Mouse (Mus musculus): ENCODE results near the gene Alpk1. TPM values are rescaled to one million over a fixed set of nuclear protein-coding genes. Genes with fewer than 3 reads are reported as not detected.

Gene Alpk1
- polyA plus RNA-seq, 1 experiment from 2014 or later = 0.82 TPM

GRCm38 (mm10) chr3:127764541-127764940 is 15.8 kb downstream of the Alpk1 start:
- Histone ChIP-seq H3K27ac (ENCODE audit: low read length) (no peak overlapping the region), H3K9me3 (ENCODE audit: low read length) (no peaks in the 10 kb centered on the region), H3K9ac (replicated peaks; ENCODE audit: low read depth) (no peak overlapping the region), H3K4me3 (ENCODE audit: low read depth, low read length) (no peak overlapping the region), H3K27me3 (replicated peaks; ENCODE audit: insufficient read depth, low read length) (no peaks in the 10 kb centered on the region), H3K4me1 (ENCODE audit: insufficient read depth, low read depth, low read length) (no peaks in the 10 kb centered on the region), H3K4me2 (replicated peaks; ENCODE audit: low read depth, low read length) (no peak overlapping the region), H3K36me3 (ENCODE audit: insufficient read depth, low read length) (no peaks in the 10 kb centered on the region)
- DNase-seq (ENCODE audit: low spot score) (no peak), ATAC-seq (no peak)
- WGBS = 59% methylated on average over 5 of the region's 5 CpGs
- TF ChIP-seq EP300 (IDR thresholded peaks at IDR 0.05) = no peak
- TF ChIP-seq CTCF (IDR thresholded peaks at IDR 0.05) = peak; percentile 35

GRCm38 (mm10) chr3:127763076-127763612 is 17.2 kb downstream of the Alpk1 start:
- Histone ChIP-seq H3K27ac (ENCODE audit: low read length) (no peak overlapping the region), H3K9me3 (ENCODE audit: low read length) (no peaks in the 10 kb centered on the region), H3K4me1 (ENCODE audit: insufficient read depth, low read depth, low read length) (no peaks in the 10 kb centered on the region), H3K4me3 (ENCODE audit: low read depth, low read length) (no peak overlapping the region), H3K4me2 (replicated peaks; ENCODE audit: low read depth, low read length) (0 out of 2 replicates have a peak overlapping the region, but pooled peaks have one; percentile 5), H3K36me3 (ENCODE audit: insufficient read depth, low read length) (no peaks in the 10 kb centered on the region), H3K27me3 (replicated peaks; ENCODE audit: insufficient read depth, low read length) (no peaks in the 10 kb centered on the region), H3K9ac (replicated peaks; ENCODE audit: low read depth) (no peak overlapping the region)
- no peak for TF ChIP-seq EP300 (IDR thresholded peaks at IDR 0.05)
- TF ChIP-seq CTCF (IDR thresholded peaks at IDR 0.05) = peak; percentile 89
- ATAC-seq (peak; percentile 65), DNase-seq (ENCODE audit: low spot score) (peak; percentile 92)
- WGBS = 18% methylated on average over 7 of the region's 7 CpGs

GRCm38 (mm10) chr3:127762403-127762802 is 17.9 kb downstream of the Alpk1 start:
- Histone ChIP-seq H3K4me1 (ENCODE audit: insufficient read depth, low read depth, low read length) (no peaks in the 10 kb centered on the region), H3K9me3 (ENCODE audit: low read length) (no peaks in the 10 kb centered on the region), H3K36me3 (ENCODE audit: insufficient read depth, low read length) (no peaks in the 10 kb centered on the region), H3K4me2 (replicated peaks; ENCODE audit: low read depth, low read length) (no peak overlapping the region), H3K4me3 (ENCODE audit: low read depth, low read length) (no peak overlapping the region), H3K27me3 (replicated peaks; ENCODE audit: insufficient read depth, low read length) (no peaks in the 10 kb centered on the region), H3K27ac (ENCODE audit: low read length) (no peak overlapping the region), H3K9ac (replicated peaks; ENCODE audit: low read depth) (no peak overlapping the region)
- DNase-seq (ENCODE audit: low spot score) = no peak
- ATAC-seq = no peak
- TF ChIP-seq CTCF (IDR thresholded peaks at IDR 0.05) (no peak), EP300 (IDR thresholded peaks at IDR 0.05) (no peak)
- WGBS = 60% methylated on average over 8 of the region's 8 CpGs

DNA sequence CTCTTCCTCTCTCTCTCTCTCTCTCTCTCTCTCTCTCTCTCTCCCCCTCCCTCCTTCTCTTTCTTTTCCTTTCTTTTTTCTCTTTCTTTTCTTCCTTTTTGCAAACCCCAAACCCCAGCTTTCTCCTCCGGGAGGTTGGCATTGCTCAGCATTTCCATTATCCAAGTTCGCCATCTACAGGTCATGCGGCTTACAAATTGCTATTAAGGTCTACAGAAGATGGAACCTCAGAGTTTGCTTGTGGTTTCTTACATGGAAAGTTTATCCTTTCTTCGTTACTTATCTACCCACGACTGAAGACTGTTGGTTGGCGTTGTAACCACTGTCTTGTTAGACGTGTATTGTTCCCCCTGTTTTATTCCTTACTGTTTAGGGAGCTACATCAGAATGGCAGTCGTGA is 21.1 kb downstream of the Alpk1 start:
- Histone ChIP-seq H3K4me2 (replicated peaks; ENCODE audit: low read depth, low read length) (no peak overlapping the region), H3K4me1 (ENCODE audit: insufficient read depth, low read depth, low read length) (no peaks in the 10 kb centered on the region), H3K27ac (ENCODE audit: low read length) (no peak overlapping the region), H3K4me3 (ENCODE audit: low read depth, low read length) (no peak overlapping the region), H3K27me3 (replicated peaks; ENCODE audit: insufficient read depth, low read length) (no peaks in the 10 kb centered on the region), H3K9ac (replicated peaks; ENCODE audit: low read depth) (no peak overlapping the region), H3K9me3 (ENCODE audit: low read length) (no peaks in the 10 kb centered on the region), H3K36me3 (ENCODE audit: insufficient read depth, low read length) (no peaks in the 10 kb centered on the region)
- no peak for TF ChIP-seq EP300 (IDR thresholded peaks at IDR 0.05)
- TF ChIP-seq CTCF (IDR thresholded peaks at IDR 0.05) = peak; percentile 70
- WGBS = 10% methylated on average over 8 of the region's 8 CpGs
- ATAC-seq (no peak), DNase-seq (ENCODE audit: low spot score) (peak; percentile 61)

- 36% methylated on average over 4 of the region's 4 CpGs for WGBS
- TF ChIP-seq EP300 (IDR thresholded peaks at IDR 0.05) (no peak), CTCF (IDR thresholded peaks at IDR 0.05) (no peak)
- Histone ChIP-seq H3K9ac (replicated peaks; ENCODE audit: low read depth) (no peak overlapping the region), H3K27me3 (replicated peaks; ENCODE audit: insufficient read depth, low read length) (no peaks in the 10 kb centered on the region), H3K9me3 (ENCODE audit: low read length) (no peaks in the 10 kb centered on the region), H3K27ac (ENCODE audit: low read length) (no peak overlapping the region), H3K4me2 (replicated peaks; ENCODE audit: low read depth, low read length) (no peak overlapping the region), H3K36me3 (ENCODE audit: insufficient read depth, low read length) (no peaks in the 10 kb centered on the region), H3K4me3 (ENCODE audit: low read depth, low read length) (no peak overlapping the region), H3K4me1 (ENCODE audit: insufficient read depth, low read depth, low read length) (no peaks in the 10 kb centered on the region)
- DNase-seq (ENCODE audit: low spot score) (no peak), ATAC-seq (no peak)
Observed at GRCm38 (mm10) chr3:127758806-127759205, 21.5 kb downstream of the Alpk1 start.

- Histone ChIP-seq H3K9ac (replicated peaks; ENCODE audit: low read depth) (no peak overlapping the region), H3K4me1 (ENCODE audit: insufficient read depth, low read depth, low read length) (no peaks in the 10 kb centered on the region), H3K27ac (ENCODE audit: low read length) (no peak overlapping the region), H3K4me2 (replicated peaks; ENCODE audit: low read depth, low read length) (no peak overlapping the region), H3K9me3 (ENCODE audit: low read length) (no peaks in the 10 kb centered on the region), H3K36me3 (ENCODE audit: insufficient read depth, low read length) (no peaks in the 10 kb centered on the region), H3K27me3 (replicated peaks; ENCODE audit: insufficient read depth, low read length) (no peaks in the 10 kb centered on the region), H3K4me3 (ENCODE audit: low read depth, low read length) (no peak overlapping the region)
- TF ChIP-seq CTCF (IDR thresholded peaks at IDR 0.05) (no peak), EP300 (IDR thresholded peaks at IDR 0.05) (no peak)
- no peak for ATAC-seq
- no peak for DNase-seq (ENCODE audit: low spot score)
Observed at GRCm38 (mm10) chr3:127757886-127758301, 22.4 kb downstream of the Alpk1 start.

DNA sequence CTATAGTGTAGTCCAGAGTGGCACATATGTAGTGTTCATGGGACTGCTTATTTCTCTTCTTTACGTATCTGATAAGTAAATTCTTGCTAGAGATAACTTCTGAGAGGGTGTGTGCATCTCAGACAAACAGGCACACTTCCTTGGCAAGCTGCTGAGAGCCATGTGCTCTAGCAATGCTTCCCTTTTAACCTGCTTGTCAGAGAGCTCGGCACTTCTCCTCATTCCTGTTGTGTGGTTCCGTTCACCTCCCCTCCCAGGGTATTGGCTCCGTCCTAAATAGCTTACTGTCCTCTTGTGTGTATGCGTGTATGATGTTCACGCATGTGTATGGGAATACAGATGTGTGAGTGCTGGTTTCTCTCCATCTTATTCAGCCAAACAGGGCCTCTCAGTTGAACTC is 23.9 kb downstream of the Alpk1 start:
- Histone ChIP-seq H3K27me3 (replicated peaks; ENCODE audit: insufficient read depth, low read length) (no peaks in the 10 kb centered on the region), H3K36me3 (ENCODE audit: insufficient read depth, low read length) (no peaks in the 10 kb centered on the region), H3K4me2 (replicated peaks; ENCODE audit: low read depth, low read length) (no peak overlapping the region), H3K4me1 (ENCODE audit: insufficient read depth, low read depth, low read length) (no peaks in the 10 kb centered on the region), H3K9ac (replicated peaks; ENCODE audit: low read depth) (no peak overlapping the region), H3K4me3 (ENCODE audit: low read depth, low read length) (no peak overlapping the region), H3K27ac (ENCODE audit: low read length) (no peak overlapping the region), H3K9me3 (ENCODE audit: low read length) (no peaks in the 10 kb centered on the region)
- 80% methylated on average over 6 of the region's 6 CpGs for WGBS
- TF ChIP-seq EP300 (IDR thresholded peaks at IDR 0.05) (no peak), CTCF (IDR thresholded peaks at IDR 0.05) (no peak)
- ATAC-seq (no peak), DNase-seq (ENCODE audit: low spot score) (no peak)
